Comparison of ENCODE assay signal across 8 mouse cellular contexts in genomic region chr5:52618348-52619270, GRCm38 (mm10). TPM values are rescaled to one million over a fixed set of nuclear protein-coding genes. Genes with fewer than 3 reads are reported as not detected.
A peak's percentile ranks its signal among the peaks of the same experiment; 100 is the strongest.
DNase-seq lines count a peak whose midpoint lies in the region; ATAC-seq and TF ChIP-seq lines count a peak whose summit lies in the region.

No protein-coding gene starts in this region.

- peak overlapping the region; percentile 11; the same call in 1 of the 2 replicates for H3K4me3 ChIP-seq in kidney, adult 2 months (ENCODE audit: insufficient read depth, low read depth, low read length)
- H3K4me3 ChIP-seq in intestine, embryonic 14.5 days (ENCODE audit: low read depth, low read length): peak overlapping the region; percentile 36
- H3K4me3 ChIP-seq in limb, embryonic 14.5 days (replicated peaks; ENCODE audit: low read length): peak overlapping the region; percentile 39
- peak overlapping the region; percentile 39 for H3K4me3 ChIP-seq in neural tube, embryonic 13.5 days

- H3K27me3 ChIP-seq in kidney, adult 2 months (replicated peaks; ENCODE audit: control insufficient read depth, insufficient read depth, low read length): no peaks in the 10 kb centered on the region
- H3K27me3 ChIP-seq in intestine, embryonic 14.5 days (replicated peaks; ENCODE audit: control insufficient read depth, insufficient read depth, low read length): no peaks in the 10 kb centered on the region
- H3K27me3 ChIP-seq in limb, embryonic 14.5 days (ENCODE audit: control insufficient read depth, insufficient read depth, low read length): 0 out of 2 replicates have a peak, but pooled peaks cover 17% of the 10 kb centered on the region
- H3K27me3 ChIP-seq in neural tube, embryonic 13.5 days: peaks cover 5% of the 10 kb centered on the region; the same call in 1 of the 2 replicates

- H3K4me2 ChIP-seq in intestine, embryonic 14.5 days (ENCODE audit: low read length): peak overlapping the region; percentile 85
- peak overlapping the region; percentile 79 for H3K4me2 ChIP-seq in limb, embryonic 14.5 days (replicated peaks; ENCODE audit: low read depth, low read length, severe bottlenecking)
- H3K4me2 ChIP-seq in neural tube, embryonic 13.5 days: peak overlapping the region; percentile 74

- no peak for DNase-seq in kidney, adult 2 months
- DNase-seq in kidney, adult 11 months: no peak
- peak; percentile 69 for DNase-seq in embryo, embryonic 11 days
- peak; percentile 39 to 59 for DNase-seq in gastrocnemius, postnatal 4 days (ENCODE audit: low spot score in 2 of 2)
- DNase-seq in intestine, embryonic 14.5 days (ENCODE audit: low spot score): peak; percentile 74
- DNase-seq in limb, embryonic 14.5 days (ENCODE audit: low spot score): peak; percentile 41
- DNase-seq in thymus, postnatal 36 days: peak; percentile 51 to 74

- WGBS in kidney, adult 2 months: 5% methylated on average over 41 of the region's 41 CpGs
- 2% methylated on average over 41 of the region's 41 CpGs for WGBS in intestine, embryonic 14.5 days
- under 1% methylated on average over 41 of the region's 41 CpGs for WGBS in limb, embryonic 14.5 days
- WGBS in neural tube, embryonic 13.5 days: 1% methylated on average over 41 of the region's 41 CpGs

- H3K9ac ChIP-seq in intestine, embryonic 14.5 days (ENCODE audit: low read length): peak overlapping the region; percentile 47
- H3K9ac ChIP-seq in limb, embryonic 14.5 days (ENCODE audit: low read depth, low read length, severe bottlenecking): peak overlapping the region; percentile 54
- H3K9ac ChIP-seq in neural tube, embryonic 13.5 days: peak overlapping the region; percentile 66

- peak; percentile 41; the same call in 1 of the 2 replicates for ATAC-seq in intestine, embryonic 14.5 days (replicated peaks; ENCODE audit: low FRiP score, low TSS enrichment, low read depth)
- ATAC-seq in limb, embryonic 14.5 days (ENCODE audit: low FRiP score, low read depth): peak; percentile 60
- peak; percentile 81 for ATAC-seq in neural tube, embryonic 13.5 days (ENCODE audit: low read depth)

- no peaks in the 10 kb centered on the region for H3K4me1 ChIP-seq in kidney, adult 2 months (ENCODE audit: control insufficient read depth, insufficient read depth, low read length)
- peaks cover 33% of the 10 kb centered on the region for H3K4me1 ChIP-seq in intestine, embryonic 14.5 days (replicated peaks; ENCODE audit: control insufficient read depth, insufficient read depth, low read length)
- H3K4me1 ChIP-seq in limb, embryonic 14.5 days (ENCODE audit: control insufficient read depth, insufficient read depth, low read length): peaks cover 21% of the 10 kb centered on the region; the same call in 1 of the 2 replicates
- peaks cover 37% of the 10 kb centered on the region for H3K4me1 ChIP-seq in neural tube, embryonic 13.5 days (replicated peaks)

- no peak for TF ChIP-seq CTCF in kidney, adult 2 months (conservative IDR thresholded peaks at IDR 0.05; ENCODE audit: insufficient read depth, insufficient read length, low read depth, low read length)

- H3K36me3 ChIP-seq in kidney, adult 2 months (ENCODE audit: control insufficient read depth, insufficient read depth, low read length): no peaks in the 10 kb centered on the region
- H3K36me3 ChIP-seq in intestine, embryonic 14.5 days (ENCODE audit: control insufficient read depth, insufficient read depth, low read length): no peaks in the 10 kb centered on the region
- no peaks in the 10 kb centered on the region for H3K36me3 ChIP-seq in limb, embryonic 14.5 days (ENCODE audit: control insufficient read depth, insufficient read depth, low read length)
- no peaks in the 10 kb centered on the region for H3K36me3 ChIP-seq in neural tube, embryonic 13.5 days

- TF ChIP-seq POLR2A in kidney, adult 2 months (IDR thresholded peaks at IDR 0.05; ENCODE audit: low read depth, low read length): no peak
- TF ChIP-seq POLR2A in limb, embryonic 14.5 days (IDR thresholded peaks at IDR 0.05; ENCODE audit: borderline replicate concordance, extremely low read depth, insufficient read depth, insufficient read length): no peak

- no peak overlapping the region for H3K27ac ChIP-seq in kidney, adult 2 months (ENCODE audit: insufficient read depth, low read depth, low read length)
- peak overlapping the region; percentile 87 for H3K27ac ChIP-seq in intestine, embryonic 14.5 days (ENCODE audit: low read depth)
- H3K27ac ChIP-seq in limb, embryonic 14.5 days (replicated peaks; ENCODE audit: low read depth, low read length): no peak overlapping the region
- peak overlapping the region; percentile 88 for H3K27ac ChIP-seq in neural tube, embryonic 13.5 days (replicated peaks)

- H3K9me3 ChIP-seq in intestine, embryonic 14.5 days (ENCODE audit: control insufficient read depth, low read length): no peaks in the 10 kb centered on the region
- H3K9me3 ChIP-seq in limb, embryonic 14.5 days (ENCODE audit: control insufficient read depth, low read length): no peaks in the 10 kb centered on the region
- no peaks in the 10 kb centered on the region for H3K9me3 ChIP-seq in neural tube, embryonic 13.5 days

RNA-seq across cellular contexts. Expression of gene Sepsecs, which starts 50.9 kb away (rescaled TPM):
- 10.5 and 11.9 TPM in 2 replicates for polyA plus RNA-seq in kidney, adult 2 months (2012; rRNA removed)
- 1 to 10 TPM; 7.5 TPM for total RNA-seq in gastrocnemius, postnatal 4 days (2021)
- 10.9 and 11.3 TPM in 2 replicates for polyA plus RNA-seq in intestine, embryonic 14.5 days (2014; fragmentation: Nextera tagmentation; extraction: Ambion mirVana)
- polyA plus RNA-seq in limb, embryonic 14.5 days (2012; rRNA removed): 9.5 and 9.7 TPM in 2 replicates
- 8.0 and 8.3 TPM in 2 replicates for polyA plus RNA-seq in limb, embryonic 14.5 days (2014; fragmentation: Nextera tagmentation; extraction: Ambion mirVana)
- 6.1 and 6.3 TPM in 2 replicates for polyA plus RNA-seq in neural tube, embryonic 13.5 days (2015; fragmentation: Nextera tagmentation; extraction: Ambion mirVana)

RNA-seq across cellular contexts. Expression of gene Lgi2, which starts 52.3 kb away (rescaled TPM):
- 0.25 and 0.39 TPM in 2 replicates for polyA plus RNA-seq in kidney, adult 2 months (2012; rRNA removed)
- 10 to 100 TPM in 1 of 2 experiments, 1 to 10 TPM in 1; 8.7 to 10.6 TPM for total RNA-seq in gastrocnemius, postnatal 4 days (2021)
- 8.9 and 10.5 TPM in 2 replicates for polyA plus RNA-seq in intestine, embryonic 14.5 days (2014; fragmentation: Nextera tagmentation; extraction: Ambion mirVana)
- polyA plus RNA-seq in limb, embryonic 14.5 days (2012; rRNA removed): 6.9 and 7.3 TPM in 2 replicates
- 3.6 and 3.7 TPM in 2 replicates for polyA plus RNA-seq in limb, embryonic 14.5 days (2014; fragmentation: Nextera tagmentation; extraction: Ambion mirVana)
- 3.1 and 3.4 TPM in 2 replicates for polyA plus RNA-seq in neural tube, embryonic 13.5 days (2015; fragmentation: Nextera tagmentation; extraction: Ambion mirVana)

Comparison
In these comparisons a context has a peak if more than half of its experiments do, and no peak if none do; other contexts are left out.
1. DNase-seq: peak in embryo, embryonic 11 days (single experiment), gastrocnemius, postnatal 4 days (2 of 2), intestine, embryonic 14.5 days (single experiment), limb, embryonic 14.5 days (single experiment) and thymus, postnatal 36 days (2 of 2); none in kidney, adult 2 months (single experiment) and kidney, adult 11 months (single experiment).
2. H3K27ac ChIP-seq: peak in intestine, embryonic 14.5 days (single experiment) and neural tube, embryonic 13.5 days (single experiment); none in kidney, adult 2 months (single experiment) and limb, embryonic 14.5 days (single experiment).
3. Peak in every context shown above with its lines, with median percentiles within 50 percentile points of each other: H3K4me3 ChIP-seq, ATAC-seq, H3K4me2 ChIP-seq and H3K9ac ChIP-seq.